Comparison of ENCODE assay signal across 17 mouse cellular contexts in genomic region chr11:43867721-43868281, GRCm38 (mm10). TPM values are rescaled to one million over a fixed set of nuclear protein-coding genes. Genes with fewer than 3 reads are reported as not detected.
"Had no signal": no experiment of that assay in that cellular context is flagged by ENCODE, and none has a peak within 500 bp of the region (broad histone marks: within the 10 kb centered on the region; RNA-seq: fewer than 3 reads in every experiment).

No protein-coding gene starts in this region.

- H3K9ac ChIP-seq: limb, embryonic 12.5 days; liver, embryonic 13.5 days; liver, postnatal 0 days; lung, embryonic 15.5 days; midbrain, embryonic 12.5 days; neural tube, embryonic 13.5 days had no signal

- H3K36me3 ChIP-seq: limb, embryonic 12.5 days; liver, embryonic 13.5 days; lung, embryonic 15.5 days; midbrain, embryonic 12.5 days; neural tube, embryonic 13.5 days had no signal

- H3K27ac ChIP-seq: kidney, postnatal 0 days; layer of hippocampus, adult 2 months; left cerebral cortex, adult 2 months; limb, embryonic 12.5 days; liver, embryonic 13.5 days; lung, embryonic 15.5 days; macrophage; midbrain, embryonic 12.5 days; neural tube, embryonic 13.5 days had no signal

- H3K27me3 ChIP-seq: limb, embryonic 12.5 days; liver, embryonic 13.5 days; lung, embryonic 15.5 days; midbrain, embryonic 12.5 days; neural tube, embryonic 13.5 days had no signal

- H3K4me3 ChIP-seq: layer of hippocampus, adult 2 months; left cerebral cortex, adult 2 months; limb, embryonic 12.5 days; liver, embryonic 13.5 days; lung, embryonic 15.5 days; midbrain, embryonic 12.5 days; neural tube, embryonic 13.5 days had no signal

- H3K9me3 ChIP-seq: limb, embryonic 12.5 days; liver, embryonic 13.5 days; lung, embryonic 15.5 days; midbrain, embryonic 12.5 days; neural tube, embryonic 13.5 days had no signal

- ATAC-seq: liver, postnatal 0 days; midbrain, embryonic 16.5 days had no signal

- H3K4me1 ChIP-seq: limb, embryonic 12.5 days; liver, embryonic 13.5 days; lung, embryonic 15.5 days; midbrain, embryonic 12.5 days; neural tube, embryonic 13.5 days had no signal

- H3K4me2 ChIP-seq: limb, embryonic 12.5 days; liver, embryonic 13.5 days; lung, embryonic 15.5 days; midbrain, embryonic 12.5 days; neural tube, embryonic 13.5 days had no signal

- DNase-seq: kidney, postnatal 4 days; liver; liver, embryonic 13.5 days; liver, postnatal 0 days; lung, postnatal 14 days; right cerebral cortex, postnatal 14 days; thymus, postnatal 4 days had no signal

RNA-seq across cellular contexts. Expression of gene Adra1b, which starts 33.2 kb away (rescaled TPM):
- total RNA-seq: megakaryocyte-erythroid progenitor cell, adult 5-6 weeks had no signal
